Mouse (Mus musculus) ES-Bruce4 (cell line): ENCODE measurements around the gene Psmd11.

ENCODE experiments used
- CTCF ChIP-seq: IDR thresholded peaks from one replicate; pipeline ENCODE4 v1.8.1; 2011; ENCODE audit warnings: low read depth, low read length
- POLR2A ChIP-seq: IDR thresholded peaks from one replicate; pipeline ENCODE4 v1.8.1; 2011; ENCODE audit warnings: low read length; ENCODE audit not compliant: insufficient read depth

DNA sequence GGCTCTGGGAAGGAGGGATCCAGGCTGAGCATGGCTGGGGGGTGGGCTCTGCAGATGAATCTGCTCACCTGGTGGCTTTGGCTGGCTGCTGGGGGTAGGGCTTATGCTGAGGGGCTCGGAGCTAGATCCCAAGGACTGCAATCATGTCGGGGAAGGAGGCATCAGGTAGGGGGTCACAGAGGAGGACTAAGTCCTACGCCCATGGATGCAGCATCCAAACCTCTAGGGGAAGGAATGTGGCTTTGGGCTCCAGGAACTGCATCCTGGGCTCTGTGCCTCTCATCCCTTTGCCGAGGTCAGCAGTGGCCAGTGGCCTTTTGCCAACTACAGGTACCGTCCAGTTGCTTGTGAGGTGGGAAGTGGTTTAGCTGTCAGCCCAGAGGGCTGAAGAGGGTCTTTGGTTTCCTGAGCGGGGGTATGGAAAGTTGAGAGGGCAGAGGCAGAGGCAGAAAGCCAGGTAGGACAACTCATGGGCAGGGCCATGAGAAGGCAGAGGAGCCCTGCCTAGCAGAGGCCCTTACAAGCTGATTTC, 55.2 kb downstream of the Psmd11 start:
- TF ChIP-seq CTCF = no peak
- TF ChIP-seq POLR2A = no peak
